In genomic region chr4:47279085-47279707, GRCm38 (mm10) we compare ENCODE assay signal across 15 mouse cellular contexts.
DNase-seq lines count a peak whose midpoint lies in the region; ATAC-seq and TF ChIP-seq lines count a peak whose summit lies in the region.
"Had no signal": no experiment of that assay in that cellular context is flagged by ENCODE, and none has a peak within 500 bp of the region (broad histone marks: within the 10 kb centered on the region; RNA-seq: fewer than 3 reads in every experiment).

No protein-coding gene starts in this region.

- WGBS in embryonic facial prominence, embryonic 13.5 days = 46% methylated on average over 10 of the region's 10 CpGs
- WGBS in embryonic facial prominence, embryonic 10.5 days = 68% methylated on average over 10 of the region's 10 CpGs
- 43% methylated on average over 10 of the region's 10 CpGs for WGBS in kidney, embryonic 14.5 days
- 31% methylated on average over 10 of the region's 10 CpGs for WGBS in limb, embryonic 14.5 days

- no peaks in the 10 kb centered on the region for H3K36me3 ChIP-seq in embryonic facial prominence, embryonic 13.5 days
- H3K36me3 ChIP-seq in embryonic facial prominence, embryonic 10.5 days (replicated peaks) = no peaks in the 10 kb centered on the region
- no peaks in the 10 kb centered on the region for H3K36me3 ChIP-seq in kidney, embryonic 14.5 days (ENCODE audit: control insufficient read depth, insufficient read depth, low read length)
- H3K36me3 ChIP-seq in MEL (ENCODE audit: control insufficient read depth in 1 of 2, insufficient read depth in 2 of 2, low read length in 2 of 2) = peaks cover 0 to 24% of the 10 kb centered on the region in 2 experiments; a peak in 2 of 4 replicates
- no peaks in the 10 kb centered on the region for H3K36me3 ChIP-seq in limb, embryonic 14.5 days (ENCODE audit: control insufficient read depth, insufficient read depth, low read length)
- H3K36me3 ChIP-seq: liver, embryonic 15.5 days had no signal

- no peak overlapping the region for H3K4me3 ChIP-seq in embryonic facial prominence, embryonic 13.5 days
- H3K4me3 ChIP-seq in embryonic facial prominence, embryonic 10.5 days = no peak overlapping the region
- no peak overlapping the region for H3K4me3 ChIP-seq in kidney, embryonic 14.5 days (ENCODE audit: low read length)
- H3K4me3 ChIP-seq in MEL (ENCODE audit: control insufficient read depth in 1 of 2, insufficient read depth in 1 of 2, low read depth in 2 of 2, low read length in 2 of 2) = no peak overlapping the region
- H3K4me3 ChIP-seq in limb, embryonic 14.5 days (replicated peaks; ENCODE audit: low read length) = no peak overlapping the region
- H3K4me3 ChIP-seq: heart, adult 2 months; liver, embryonic 15.5 days had no signal

- no peak for TF ChIP-seq EP300 in MEL (IDR thresholded peaks at IDR 0.05; ENCODE audit: low read depth in 1 of 2, low read length in 2 of 2)

- 0 out of 2 replicates have a peak, but pooled peaks cover 3% of the 10 kb centered on the region for H3K4me1 ChIP-seq in embryonic facial prominence, embryonic 13.5 days
- peaks cover 24% of the 10 kb centered on the region for H3K4me1 ChIP-seq in embryonic facial prominence, embryonic 10.5 days
- peaks cover 10% of the 10 kb centered on the region for H3K4me1 ChIP-seq in kidney, embryonic 14.5 days (ENCODE audit: control insufficient read depth, insufficient read depth, low read length)
- peaks cover 11 to 35% of the 10 kb centered on the region in 2 experiments for H3K4me1 ChIP-seq in MEL (ENCODE audit: control insufficient read depth in 1 of 2, insufficient read depth in 2 of 2, low read length in 2 of 2)
- peaks cover 3% of the 10 kb centered on the region; the same call in 1 of the 2 replicates for H3K4me1 ChIP-seq in limb, embryonic 14.5 days (ENCODE audit: control insufficient read depth, insufficient read depth, low read length)
- H3K4me1 ChIP-seq: liver, embryonic 15.5 days had no signal

- H3K9ac ChIP-seq in embryonic facial prominence, embryonic 13.5 days = no peak overlapping the region
- H3K9ac ChIP-seq in kidney, embryonic 14.5 days (ENCODE audit: low read depth, low read length) = no peak overlapping the region
- H3K9ac ChIP-seq in MEL (ENCODE audit: control insufficient read depth, low read depth, low read length, poor library complexity, severe bottlenecking) = no peak overlapping the region
- no peak overlapping the region for H3K9ac ChIP-seq in limb, embryonic 14.5 days (ENCODE audit: low read depth, low read length, severe bottlenecking)
- H3K9ac ChIP-seq: liver, embryonic 15.5 days had no signal

- no peaks in the 10 kb centered on the region for H3K79me2 ChIP-seq in MEL (ENCODE audit: control insufficient read depth, insufficient read depth, low read length, poor library complexity)

- TF ChIP-seq RAD21 in MEL (IDR thresholded peaks at IDR 0.05; ENCODE audit: low read depth, low read length) = no peak

- TF ChIP-seq CTCF in MEL (IDR thresholded peaks at IDR 0.05 in 2 of 3, conservative IDR thresholded peaks at IDR 0.05 in 1 of 3; ENCODE audit: control insufficient read depth in 1 of 3, insufficient read depth in 1 of 3, low read depth in 2 of 3, low read length in 3 of 3, poor library complexity in 1 of 3, severe bottlenecking in 1 of 3) = no peak

- H3K27ac ChIP-seq in embryonic facial prominence, embryonic 13.5 days = no peak overlapping the region
- no peak overlapping the region for H3K27ac ChIP-seq in embryonic facial prominence, embryonic 10.5 days (replicated peaks)
- peak overlapping the region; percentile 37; the same call in 1 of the 2 replicates for H3K27ac ChIP-seq in kidney, embryonic 14.5 days (ENCODE audit: low read depth, low read length)
- peak overlapping the region; percentile 35; the same call in 1 of the 2 replicates for H3K27ac ChIP-seq in MEL (ENCODE audit: control insufficient read depth, low read depth, low read length)
- H3K27ac ChIP-seq in limb, embryonic 14.5 days (replicated peaks; ENCODE audit: low read depth, low read length) = no peak overlapping the region
- H3K27ac ChIP-seq: heart, adult 2 months; liver, embryonic 15.5 days had no signal

- no peaks in the 10 kb centered on the region for H3K27me3 ChIP-seq in embryonic facial prominence, embryonic 13.5 days
- H3K27me3 ChIP-seq in embryonic facial prominence, embryonic 10.5 days (replicated peaks; ENCODE audit: low read depth, poor library complexity, severe bottlenecking) = no peaks in the 10 kb centered on the region
- H3K27me3 ChIP-seq in kidney, embryonic 14.5 days (ENCODE audit: control insufficient read depth, insufficient read depth, low read length) = no peaks in the 10 kb centered on the region
- H3K27me3 ChIP-seq in MEL (ENCODE audit: control insufficient read depth in 1 of 2, insufficient read depth in 2 of 2, low read length in 2 of 2) = no peaks in the 10 kb centered on the region
- H3K27me3 ChIP-seq in limb, embryonic 14.5 days (ENCODE audit: control insufficient read depth, insufficient read depth, low read length) = no peaks in the 10 kb centered on the region
- H3K27me3 ChIP-seq: CH12.LX, Patski had no signal

- ATAC-seq in embryonic facial prominence, embryonic 13.5 days (ENCODE audit: insufficient number of reproducible peaks, insufficient read depth, low FRiP score, low TSS enrichment, low read depth) = 0 out of 2 replicates have a peak, but pooled peaks have one; percentile 32
- peak; percentile 45; the same call in 1 of the 2 replicates for ATAC-seq in kidney, embryonic 14.5 days (ENCODE audit: low FRiP score, low TSS enrichment)
- peak; percentile 65 for ATAC-seq in limb, embryonic 14.5 days (ENCODE audit: low FRiP score, low read depth)
- ATAC-seq in megakaryocyte-erythroid progenitor cell, adult 5-6 weeks (replicated peaks; ENCODE audit: low FRiP score, low TSS enrichment, poor library complexity, severe bottlenecking) = no peak

- no peak overlapping the region for H3K4me2 ChIP-seq in embryonic facial prominence, embryonic 13.5 days
- H3K4me2 ChIP-seq in kidney, embryonic 14.5 days (replicated peaks; ENCODE audit: low read depth, low read length) = no peak overlapping the region
- no peak overlapping the region for H3K4me2 ChIP-seq in limb, embryonic 14.5 days (replicated peaks; ENCODE audit: low read depth, low read length, severe bottlenecking)
- H3K4me2 ChIP-seq: liver, embryonic 15.5 days had no signal

- no peaks in the 10 kb centered on the region for H3K9me3 ChIP-seq in embryonic facial prominence, embryonic 13.5 days
- H3K9me3 ChIP-seq in embryonic facial prominence, embryonic 10.5 days = no peaks in the 10 kb centered on the region
- H3K9me3 ChIP-seq in kidney, embryonic 14.5 days (ENCODE audit: control insufficient read depth, low read length) = no peaks in the 10 kb centered on the region
- H3K9me3 ChIP-seq in MEL (replicated peaks; ENCODE audit: insufficient read depth, low read length) = no peaks in the 10 kb centered on the region
- no peaks in the 10 kb centered on the region for H3K9me3 ChIP-seq in limb, embryonic 14.5 days (ENCODE audit: control insufficient read depth, low read length)
- H3K9me3 ChIP-seq: liver, embryonic 15.5 days had no signal

- TF ChIP-seq POLR2A in MEL (IDR thresholded peaks at IDR 0.05; ENCODE audit: control insufficient read depth in 1 of 2, insufficient read depth in 1 of 2, low read depth in 1 of 2, low read length in 2 of 2, poor library complexity in 1 of 2) = no peak
- TF ChIP-seq POLR2A in limb, embryonic 14.5 days (IDR thresholded peaks at IDR 0.05; ENCODE audit: borderline replicate concordance, extremely low read depth, insufficient read depth, insufficient read length) = no peak

- no peak for DNase-seq in embryonic facial prominence, embryonic 10.5 days (ENCODE audit: low spot score)
- no peak for DNase-seq in kidney, postnatal 14 days
- DNase-seq in MEL (ENCODE audit: low read depth, low spot score) = no peak
- no peak for DNase-seq in limb, embryonic 14.5 days (ENCODE audit: low spot score)
- DNase-seq in cerebellum, postnatal 14 days = no peak
- DNase-seq: cerebellum, adult 8-10 months; embryo, embryonic 11 days; heart, adult 2 months; thymus, postnatal 4 days had no signal

TF ChIP-seq in MEL, 35 proteins besides CTCF, POLR2A, EP300 and RAD21:
- TF ChIP-seq POLR2AphosphoS5 (IDR thresholded peaks at IDR 0.05; ENCODE audit: borderline replicate concordance, low read depth, low read length) (no peak), MAFK (IDR thresholded peaks at IDR 0.05; ENCODE audit: borderline replicate concordance, low read depth, low read length) (no peak), CHD2 (IDR thresholded peaks at IDR 0.05; ENCODE audit: low read length) (no peak), MYC (IDR thresholded peaks at IDR 0.05; ENCODE audit: low read depth, low read length) (no peak), ETS1 (IDR thresholded peaks at IDR 0.05; ENCODE audit: low read depth, low read length) (no peak), NRF1 (IDR thresholded peaks at IDR 0.05; ENCODE audit: insufficient read depth, low read depth, low read length, poor library complexity, severe bottlenecking) (no peak)

Comparison
In these comparisons a context has a peak if more than half of its experiments do, and no peak if none do; other contexts are left out.
1. H3K27ac ChIP-seq: peak in kidney, embryonic 14.5 days (single experiment) and MEL (single experiment); none in embryonic facial prominence, embryonic 13.5 days (single experiment), embryonic facial prominence, embryonic 10.5 days (single experiment) and limb, embryonic 14.5 days (single experiment).